In genomic region chr1:118788813-118789212, GRCm38 (mm10) we compare ENCODE assay signal across 15 mouse cellular contexts.
DNase-seq lines count a peak whose midpoint lies in the region; ATAC-seq and TF ChIP-seq lines count a peak whose summit lies in the region.
"Had no signal": no experiment of that assay in that cellular context is flagged by ENCODE, and none has a peak within 500 bp of the region (broad histone marks: within the 10 kb centered on the region; RNA-seq: fewer than 3 reads in every experiment).

No protein-coding gene starts in this region.

- 0 out of 2 replicates have a peak, but pooled peaks have one; percentile 17 for ATAC-seq in kidney, embryonic 14.5 days (ENCODE audit: low FRiP score, low TSS enrichment)

- 44% methylated on average over 5 of the region's 5 CpGs for WGBS in kidney, embryonic 14.5 days
- WGBS in small intestine, adult 2 months, result 22% methylated on average over 5 of the region's 5 CpGs

- H3K4me3 ChIP-seq in kidney, embryonic 14.5 days (ENCODE audit: low read length), result no peak overlapping the region
- no peak overlapping the region for H3K4me3 ChIP-seq in small intestine, adult 2 months (ENCODE audit: low read depth, low read length)
- H3K4me3 ChIP-seq: forebrain, embryonic 12.5 days had no signal

- no peak overlapping the region for H3K27ac ChIP-seq in kidney, embryonic 14.5 days (ENCODE audit: low read depth, low read length)
- H3K27ac ChIP-seq in small intestine, adult 2 months (ENCODE audit: insufficient read depth, low read depth, low read length), result peak overlapping the region; percentile 28; the same call in 1 of the 2 replicates
- H3K27ac ChIP-seq: forebrain, embryonic 12.5 days; kidney, postnatal 0 days had no signal

- H3K36me3 ChIP-seq in kidney, embryonic 14.5 days (ENCODE audit: control insufficient read depth, insufficient read depth, low read length), result no peaks in the 10 kb centered on the region
- H3K36me3 ChIP-seq in small intestine, adult 2 months (ENCODE audit: control insufficient read depth, insufficient read depth, low read length), result no peaks in the 10 kb centered on the region
- H3K36me3 ChIP-seq: forebrain, embryonic 12.5 days had no signal

- no peak overlapping the region for H3K4me2 ChIP-seq in kidney, embryonic 14.5 days (replicated peaks; ENCODE audit: low read depth, low read length)
- H3K4me2 ChIP-seq: forebrain, embryonic 12.5 days had no signal

- no peak for TF ChIP-seq CTCF in small intestine, adult 2 months (IDR thresholded peaks at IDR 0.05; ENCODE audit: extremely low read depth, insufficient read length, insufficient replicate concordance, low read depth, low read length)

- H3K27me3 ChIP-seq in kidney, embryonic 14.5 days (ENCODE audit: control insufficient read depth, insufficient read depth, low read length), result 0 out of 2 replicates have a peak, but pooled peaks cover 4% of the 10 kb centered on the region
- H3K27me3 ChIP-seq in small intestine, adult 2 months (ENCODE audit: control insufficient read depth, insufficient read depth, low read length), result no peaks in the 10 kb centered on the region
- H3K27me3 ChIP-seq: forebrain, embryonic 12.5 days had no signal

- no peaks in the 10 kb centered on the region for H3K9me3 ChIP-seq in kidney, embryonic 14.5 days (ENCODE audit: control insufficient read depth, low read length)

- no peak overlapping the region for H3K9ac ChIP-seq in kidney, embryonic 14.5 days (ENCODE audit: low read depth, low read length)
- H3K9ac ChIP-seq: forebrain, embryonic 12.5 days had no signal

- no peak for DNase-seq in kidney, adult 9 months
- peak; percentile 12 for DNase-seq in urinary bladder, postnatal 25 days (ENCODE audit: low spot score)
- no peak for DNase-seq in urinary bladder, postnatal 10 days (ENCODE audit: low spot score)
- no peak for DNase-seq in left cerebral cortex, postnatal 10 days (ENCODE audit: extremely low spot score in 1 of 2, low spot score in 2 of 2)
- DNase-seq in neural tube, embryonic 10.5 days (ENCODE audit: extremely low spot score, low spot score), result no peak
- DNase-seq: adrenal gland, postnatal 36 days; embryo, embryonic 11 days; gastrocnemius, postnatal 36 days; heart, postnatal 10 days; liver; midbrain, embryonic 14.5 days had no signal

- intact Hi-C loops in left cerebral cortex, postnatal 10 days (cut with DNase I), result no loop called here

- 0 out of 2 replicates have a peak, but pooled peaks cover 3% of the 10 kb centered on the region for H3K4me1 ChIP-seq in kidney, embryonic 14.5 days (ENCODE audit: control insufficient read depth, insufficient read depth, low read length)
- no peaks in the 10 kb centered on the region for H3K4me1 ChIP-seq in small intestine, adult 2 months (ENCODE audit: control insufficient read depth, insufficient read depth, insufficient read length, low read length)
- H3K4me1 ChIP-seq: forebrain, embryonic 12.5 days had no signal

- TF ChIP-seq POLR2A in small intestine, adult 2 months (IDR thresholded peaks at IDR 0.05; ENCODE audit: low read depth, low read length), result no peak
